ENCODE assay signal across 20 mouse cellular contexts in genomic region chr11:19369152-19369551, GRCm38 (mm10).
DNase-seq lines count a peak whose midpoint lies in the region; ATAC-seq lines count a peak whose summit lies in the region.
"Had no signal": no experiment of that assay in that cellular context is flagged by ENCODE, and none has a peak within 500 bp of the region (broad histone marks: within the 10 kb centered on the region; RNA-seq: fewer than 3 reads in every experiment).

No protein-coding gene starts in this region.

- H3K36me3 ChIP-seq in lung, embryonic 16.5 days (ENCODE audit: control insufficient read depth, insufficient read depth, low read length): no peaks in the 10 kb centered on the region
- H3K36me3 ChIP-seq: forebrain, embryonic 10.5 days; hindbrain, embryonic 12.5 days; hindbrain, embryonic 15.5 days had no signal

- H3K4me1 ChIP-seq in lung, embryonic 16.5 days (replicated peaks; ENCODE audit: control insufficient read depth, insufficient read depth, low read length): peaks cover 2% of the 10 kb centered on the region; the same call in 1 of the 2 replicates
- H3K4me1 ChIP-seq: forebrain, embryonic 10.5 days; forebrain, embryonic 13.5 days; hindbrain, embryonic 12.5 days; hindbrain, embryonic 15.5 days had no signal

- no peak overlapping the region for H3K4me3 ChIP-seq in lung, embryonic 16.5 days (ENCODE audit: low read length)
- H3K4me3 ChIP-seq: forebrain, embryonic 10.5 days; forebrain, embryonic 13.5 days; hindbrain, embryonic 12.5 days; hindbrain, embryonic 15.5 days had no signal

- 0 out of 2 replicates have a peak, but pooled peaks have one; percentile 38 for ATAC-seq in lung, embryonic 16.5 days (ENCODE audit: low read depth)
- ATAC-seq in granulocyte monocyte progenitor cell, adult 5-6 weeks (replicated peaks; ENCODE audit: poor library complexity, severe bottlenecking): peak; percentile 81
- ATAC-seq: CD4-positive, CD25-positive, alpha-beta regulatory T cell, adult 4 months; forebrain, embryonic 13.5 days; forebrain, embryonic 16.5 days; Patski had no signal

- DNase-seq in lung, postnatal 14 days: no peak
- peak; percentile 28 for DNase-seq in MN1 (ENCODE audit: low spot score)
- no peak for DNase-seq in layer of hippocampus, postnatal 14 days (ENCODE audit: low spot score in 2 of 2)
- no peak for DNase-seq in cerebellum, adult 8-10 months
- DNase-seq: adrenal gland, postnatal 10 days; cerebellum, adult 11 months; cerebellum, adult 2 months; cerebellum, postnatal 10 days; cerebellum, postnatal 36 days; gastrocnemius, postnatal 10 days had no signal

- no peaks in the 10 kb centered on the region for H3K9me3 ChIP-seq in lung, embryonic 16.5 days (ENCODE audit: control insufficient read depth, low read length)
- H3K9me3 ChIP-seq: forebrain, embryonic 10.5 days; forebrain, embryonic 13.5 days; hindbrain, embryonic 12.5 days; hindbrain, embryonic 15.5 days had no signal

- H3K27ac ChIP-seq in lung, embryonic 16.5 days (ENCODE audit: low read length): no peak overlapping the region
- H3K27ac ChIP-seq: forebrain, embryonic 10.5 days; forebrain, embryonic 13.5 days; hindbrain, embryonic 12.5 days; hindbrain, embryonic 15.5 days had no signal

- H3K27me3 ChIP-seq in lung, embryonic 16.5 days (ENCODE audit: control insufficient read depth, insufficient read depth, low read depth, low read length): no peaks in the 10 kb centered on the region
- H3K27me3 ChIP-seq: forebrain, embryonic 13.5 days; hindbrain, embryonic 12.5 days; hindbrain, embryonic 15.5 days had no signal

- no peak overlapping the region for H3K9ac ChIP-seq in lung, embryonic 16.5 days (ENCODE audit: low read length)
- H3K9ac ChIP-seq: forebrain, embryonic 13.5 days; hindbrain, embryonic 12.5 days; hindbrain, embryonic 15.5 days had no signal

- H3K4me2 ChIP-seq in lung, embryonic 16.5 days (ENCODE audit: low read depth, low read length): no peak overlapping the region
- H3K4me2 ChIP-seq: forebrain, embryonic 13.5 days; heart, embryonic 11.5 days; hindbrain, embryonic 12.5 days; hindbrain, embryonic 15.5 days had no signal

- 17% methylated on average over 1 of the region's 1 CpGs for WGBS in lung, embryonic 16.5 days
